Mouse (Mus musculus): Measurements from ENCODE around the gene Gjd2.

The Gjd2 gene

GRCm38 (mm10) chr2:114013295-114013771, at the start of gene Gjd2:
Gene Gjd2, minus strand, starts transcription at chr2:114013619.
- peak; percentile 33 for DNase-seq

DNA sequence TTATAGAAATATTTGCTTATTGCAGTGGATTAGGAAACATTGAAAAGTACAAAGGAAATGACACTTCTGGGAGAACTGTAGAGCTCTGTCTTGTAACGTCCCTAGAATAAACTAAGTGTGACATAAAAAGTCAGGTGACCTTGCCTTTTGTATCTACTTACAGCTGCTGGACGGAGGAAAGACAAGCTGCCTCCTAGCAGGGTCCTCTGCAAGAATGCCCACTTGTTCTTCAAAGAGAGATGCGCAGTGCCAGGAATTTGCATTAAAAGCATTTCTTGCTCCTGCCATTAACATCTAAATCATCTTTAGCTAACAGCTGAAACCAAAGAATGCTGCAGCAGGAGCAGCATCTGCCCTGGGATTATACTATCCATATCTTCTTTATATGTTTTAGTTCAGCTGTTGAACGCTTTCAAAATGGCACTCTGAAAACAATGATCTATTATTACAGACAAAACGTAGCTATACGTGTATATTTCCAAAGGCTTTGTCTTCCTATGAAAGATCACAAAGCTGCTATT, 46.7 kb upstream of the Gjd2 start:
- DNase-seq, result no peak

DNA sequence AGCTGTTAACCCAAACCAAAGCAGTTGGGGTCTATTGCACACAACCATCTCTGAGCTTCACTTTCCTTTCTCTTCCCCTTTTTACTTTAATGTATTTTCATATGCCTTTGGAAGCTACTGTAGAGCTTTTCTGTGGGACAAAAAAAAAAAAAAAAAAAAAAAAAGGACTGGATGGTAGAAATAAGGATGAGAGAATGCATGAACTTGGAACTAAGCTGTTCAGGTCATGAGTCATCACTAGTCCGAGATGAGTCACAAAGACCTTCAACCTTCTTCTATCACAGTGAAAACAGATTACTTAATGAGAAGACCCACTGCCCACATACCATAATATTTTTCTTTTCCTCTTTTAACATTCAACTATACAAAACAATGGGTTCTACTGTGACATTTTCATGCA, 46.2 kb upstream of the Gjd2 start:
- no peak for DNase-seq

DNA sequence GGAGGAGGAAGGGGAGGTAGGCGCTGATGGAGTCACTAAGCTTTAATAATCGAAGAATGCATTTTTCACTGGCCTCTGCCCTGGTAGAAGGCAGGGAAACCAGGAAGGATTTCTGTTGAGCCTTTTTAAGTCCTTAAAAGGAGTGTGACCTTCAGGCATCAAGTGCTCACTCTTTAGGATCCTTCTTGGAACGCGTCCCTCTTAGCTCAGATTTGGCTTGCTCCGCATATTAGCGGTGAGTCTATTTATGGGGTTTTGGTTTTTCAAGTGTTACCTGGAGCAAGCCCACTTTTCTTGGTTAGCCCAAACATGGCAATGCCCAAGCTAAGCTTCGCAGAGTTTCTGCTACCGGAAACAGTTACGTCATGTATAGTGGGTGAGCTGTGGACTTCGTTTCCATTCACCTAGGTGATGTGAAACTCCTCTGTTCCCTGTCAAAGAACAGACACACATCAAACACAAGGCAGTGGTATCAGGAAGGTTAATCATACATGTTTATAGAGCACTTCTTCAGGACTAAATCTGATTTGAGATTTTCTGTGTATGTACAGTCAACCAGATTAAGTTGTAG, 44.9 kb upstream of the Gjd2 start:
- DNase-seq, result no peak

- peak; percentile 76 for DNase-seq
Measured at GRCm38 (mm10) chr2:114057303-114057853, 44.0 kb upstream of the Gjd2 start.

DNA sequence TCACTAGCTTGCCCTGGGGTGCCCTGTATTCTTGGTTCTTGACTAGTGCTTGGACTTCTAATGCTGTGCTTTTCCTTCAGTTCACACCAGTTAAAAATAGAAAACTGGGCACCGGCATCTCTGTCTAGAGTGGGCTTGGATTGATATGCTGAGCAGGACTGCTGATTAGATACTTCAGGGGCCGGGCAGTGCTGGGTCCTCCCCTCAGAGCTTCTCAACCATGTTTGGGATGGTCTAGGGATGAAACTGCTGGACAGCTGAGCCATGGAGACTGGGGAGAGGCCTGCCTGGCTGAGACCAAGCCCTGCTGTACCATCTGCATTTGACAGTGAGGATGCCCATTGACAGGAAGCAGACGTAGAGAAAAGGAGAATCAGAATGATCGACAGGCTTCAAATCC, 40.7 kb upstream of the Gjd2 start:
- DNase-seq, result no peak

DNA sequence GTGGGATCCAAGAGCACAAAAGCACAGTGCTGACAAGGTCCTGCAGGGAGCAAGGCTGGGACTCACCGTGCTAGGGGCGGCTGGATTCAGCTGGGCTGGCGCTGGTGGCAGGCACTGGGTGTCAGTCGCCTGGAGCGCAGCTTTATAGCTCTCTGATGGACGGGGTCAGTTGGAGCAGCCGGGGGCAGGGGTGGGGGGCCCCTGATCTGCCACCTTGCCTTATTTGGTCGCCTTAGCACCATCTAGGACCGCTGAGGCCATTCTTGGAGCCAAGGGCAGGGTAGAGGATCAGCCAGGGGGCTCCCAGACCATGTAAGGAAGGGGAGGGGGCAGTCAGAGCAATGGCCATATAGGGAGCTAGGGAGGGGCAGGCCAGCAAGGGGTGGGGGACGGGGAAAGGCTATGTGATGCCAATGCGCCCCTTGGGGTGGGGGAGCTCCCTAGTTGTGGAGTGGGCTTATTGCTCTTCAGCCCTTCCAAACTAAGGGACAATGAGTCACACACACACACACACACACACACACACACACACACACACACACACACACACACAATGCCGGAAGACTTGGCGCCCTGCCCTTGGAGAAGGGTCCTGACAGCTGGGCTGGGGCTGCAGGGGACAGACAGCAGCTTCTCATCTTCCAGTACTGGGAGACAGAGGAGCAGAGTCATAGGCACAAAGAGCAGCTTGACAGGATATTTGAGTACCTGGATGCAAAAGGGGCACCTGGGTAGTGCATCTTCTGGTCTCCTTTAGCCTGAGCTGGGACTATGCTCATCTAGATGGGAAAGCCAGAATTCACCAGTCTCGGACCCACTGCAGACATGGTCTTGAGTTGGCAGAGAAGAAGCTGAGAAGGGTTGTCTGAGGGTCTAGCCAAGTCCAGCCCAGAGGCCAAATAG, 39.5 kb upstream of the Gjd2 start, which contains the start of gene Actc1:
Gene Actc1, minus strand, starts transcription at position 853 of the 903 bp plus-strand sequence.
- DNase-seq, result no peak

- DNase-seq, result no peak
Measured at GRCm38 (mm10) chr2:114051871-114052241, 38.4 kb upstream of the Gjd2 start.

DNA sequence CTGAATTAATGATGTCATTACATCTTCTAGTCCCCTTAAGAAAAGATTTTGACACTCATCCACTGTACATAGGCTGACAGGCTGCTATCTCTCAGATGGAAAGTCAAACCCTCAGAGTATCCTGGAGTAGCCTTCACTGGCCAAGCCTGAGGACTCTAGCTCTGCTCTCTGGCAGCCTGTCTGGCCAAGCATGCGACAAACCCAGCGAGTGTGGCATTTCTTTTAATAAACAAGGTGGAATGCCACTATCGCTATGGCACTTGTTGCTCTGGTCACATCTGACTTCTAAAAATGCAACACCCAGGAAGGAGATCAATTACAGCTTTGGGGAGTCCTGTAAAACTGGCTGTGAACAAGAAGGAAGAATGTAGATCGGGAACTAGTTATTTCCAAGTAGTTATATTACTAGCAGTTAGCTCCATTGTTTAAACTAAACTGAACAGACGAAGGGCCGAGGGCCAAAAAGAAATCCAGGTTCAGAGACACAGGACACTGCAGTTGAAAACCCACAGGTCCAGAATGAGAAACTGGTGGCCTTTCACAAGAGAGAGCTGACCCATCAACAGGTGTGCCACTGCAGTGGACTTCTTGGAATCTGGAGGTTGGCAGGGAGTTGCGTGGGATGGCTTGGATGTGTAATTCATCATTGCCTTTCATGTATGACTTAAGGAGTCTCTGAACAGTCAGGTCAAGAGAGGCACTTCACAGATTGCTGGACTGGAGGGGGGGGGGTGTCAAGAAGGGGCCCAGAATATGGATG, 37.9 kb upstream of the Gjd2 start:
- no peak for DNase-seq

DNA sequence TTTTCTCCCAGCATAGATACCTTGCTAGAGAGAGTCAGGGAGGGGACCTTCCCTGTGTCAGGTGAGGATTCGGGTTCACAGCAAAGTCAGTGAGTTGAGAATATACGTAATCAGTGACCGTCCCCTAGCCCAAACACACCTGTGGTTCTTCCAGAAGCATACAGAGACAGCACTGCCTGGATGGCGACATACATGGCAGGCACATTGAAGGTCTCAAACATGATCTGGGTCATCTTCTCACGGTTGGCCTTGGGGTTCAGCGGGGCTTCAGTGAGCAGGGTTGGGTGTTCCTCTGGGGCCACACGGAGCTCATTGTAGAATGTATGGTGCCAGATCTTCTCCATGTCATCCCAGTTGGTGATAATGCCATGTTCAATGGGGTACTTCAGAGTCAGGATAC, 36.7 kb upstream of the Gjd2 start:
- DNase-seq, result no peak

- DNase-seq, result no peak
Measured at GRCm38 (mm10) chr2:114049372-114049771, 36.0 kb upstream of the Gjd2 start.

DNA sequence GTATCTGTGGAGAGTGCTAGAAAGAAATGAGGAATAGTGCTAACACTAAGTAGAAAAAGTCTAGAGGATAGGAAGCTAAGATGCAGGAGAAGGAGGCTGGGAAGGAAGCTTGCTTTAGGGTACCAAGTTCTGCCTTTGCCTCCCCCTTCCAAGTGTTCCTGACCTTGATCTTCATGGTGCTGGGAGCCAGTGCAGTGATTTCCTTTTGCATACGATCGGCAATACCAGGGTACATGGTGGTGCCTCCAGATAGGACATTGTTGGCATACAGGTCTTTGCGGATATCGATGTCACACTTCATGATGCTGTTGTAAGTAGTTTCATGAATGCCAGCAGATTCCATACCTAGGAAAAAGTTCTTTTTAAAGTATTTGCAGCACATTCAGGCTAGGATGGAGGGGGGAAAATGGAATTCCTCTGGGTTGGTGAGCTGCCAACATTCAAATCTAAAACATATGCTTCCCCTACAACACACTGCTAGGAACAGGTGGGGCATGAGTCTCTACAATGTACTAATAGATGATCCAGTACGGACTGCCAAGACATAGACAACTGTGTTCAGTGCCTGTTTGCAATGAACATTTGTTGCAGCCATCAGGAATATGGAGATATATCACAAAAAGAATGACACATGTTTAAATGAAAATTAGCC, 34.7 kb upstream of the Gjd2 start:
- no peak for DNase-seq

DNA sequence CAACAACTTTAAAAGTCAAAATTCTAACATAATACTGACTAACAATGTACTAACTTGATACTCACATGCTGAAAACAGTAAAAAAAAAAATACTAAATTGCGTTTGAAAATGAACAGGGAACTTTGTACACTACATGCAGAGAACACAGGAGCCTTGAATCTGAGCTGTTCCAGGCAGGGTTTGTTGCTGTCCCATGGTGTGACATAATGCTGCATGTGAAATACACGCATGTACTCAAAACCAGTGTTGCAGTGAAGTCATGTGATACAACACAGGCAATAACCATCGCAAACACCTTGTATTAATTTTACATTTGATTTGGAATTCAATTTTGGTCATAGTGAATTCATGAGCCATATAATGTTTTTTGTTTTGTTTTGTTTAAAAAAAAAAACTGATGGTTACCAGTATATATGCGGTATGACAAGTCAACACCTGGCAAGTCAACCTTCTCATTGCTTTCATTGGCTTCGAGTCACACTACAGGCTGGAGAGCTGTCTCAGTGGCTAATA, 32.8 kb upstream of the Gjd2 start:
- no peak for DNase-seq

DNA sequence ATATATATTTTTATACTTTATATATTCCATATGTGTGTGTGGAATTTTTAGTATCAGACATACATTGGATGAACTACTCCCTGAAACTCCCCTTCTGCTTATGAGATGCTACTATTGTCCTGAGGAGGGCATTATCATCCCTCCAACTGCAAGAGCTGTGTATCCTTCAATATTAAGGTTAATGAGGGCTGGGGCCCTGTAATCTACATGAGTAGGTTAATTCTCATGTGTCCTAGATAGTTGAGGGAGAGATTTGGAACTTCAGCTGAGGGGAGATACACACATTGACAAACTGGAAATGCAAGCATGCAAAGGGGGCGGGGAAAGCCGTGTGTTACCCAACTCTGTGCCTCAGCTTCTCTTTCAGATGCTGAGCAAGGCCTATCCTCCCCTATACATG, 24.5 kb upstream of the Gjd2 start:
- DNase-seq, result no peak

GRCm38 (mm10) chr2:114032259-114032658, 18.8 kb upstream of the Gjd2 start:
- no peak for DNase-seq

- no peak for DNase-seq
Measured at GRCm38 (mm10) chr2:114023383-114023782, 10.0 kb upstream of the Gjd2 start.

DNA sequence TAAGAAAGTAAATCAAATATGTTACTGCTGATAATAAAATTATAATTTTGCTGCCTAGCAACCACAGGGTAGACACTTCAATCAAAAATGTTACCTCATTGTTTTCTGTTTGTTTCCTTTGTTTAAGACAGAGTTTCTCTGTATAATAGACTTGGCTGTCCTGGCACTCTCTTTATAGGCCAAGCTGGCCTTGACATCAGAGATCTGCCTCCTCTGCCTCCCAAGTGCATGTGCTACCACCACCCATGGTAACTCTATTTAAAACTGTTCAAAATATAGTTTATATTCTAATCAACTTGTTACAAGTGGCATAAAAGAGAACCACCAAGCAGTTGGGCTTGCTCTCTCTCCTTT, 6.8 kb upstream of the Gjd2 start:
- DNase-seq, result no peak

GRCm38 (mm10) chr2:114019474-114020209, 6.2 kb upstream of the Gjd2 start:
- no peak for DNase-seq

- DNase-seq, result no peak
Measured at GRCm38 (mm10) chr2:114018136-114018535, 4.7 kb upstream of the Gjd2 start.

DNA sequence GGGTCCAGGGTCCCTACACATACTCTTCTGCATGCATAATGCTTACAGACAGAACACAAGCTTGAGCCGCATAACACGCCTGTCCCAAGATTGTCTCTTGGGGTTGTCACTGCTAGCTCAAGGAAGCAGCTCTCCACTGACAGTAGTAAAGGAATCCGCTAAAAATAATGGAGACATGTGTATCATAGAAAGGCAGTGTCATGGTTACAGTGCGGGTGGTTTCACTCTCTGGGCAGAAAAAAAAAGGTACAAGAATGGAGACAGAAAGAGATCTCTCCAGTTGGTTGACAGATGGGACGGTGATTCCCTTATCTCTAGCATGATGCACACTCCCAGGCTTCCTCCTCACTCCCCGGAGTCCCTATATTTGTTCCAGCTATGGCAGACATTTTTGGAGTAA, 1.4 kb upstream of the Gjd2 start:
- DNase-seq, result no peak

DNA sequence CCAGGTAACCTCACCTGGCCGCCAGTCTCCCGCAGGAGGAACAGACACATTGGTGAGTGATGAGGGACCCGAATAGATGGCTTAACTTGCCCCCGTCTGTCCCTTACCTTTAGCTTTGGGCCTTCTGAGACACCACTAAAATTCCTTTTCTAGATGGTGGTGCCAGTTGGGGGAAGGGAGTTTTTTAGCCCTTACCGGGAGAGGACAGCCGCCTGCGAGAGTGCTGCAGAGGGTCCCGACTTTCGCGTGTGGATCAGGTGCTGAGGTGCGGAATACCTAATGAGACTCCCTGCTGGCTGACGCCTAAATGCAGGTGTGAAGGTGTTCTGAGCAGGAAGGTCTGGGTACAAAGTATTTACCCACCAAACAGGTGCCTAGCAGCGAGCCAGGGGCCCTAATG, 427 bp upstream of the Gjd2 start:
- no peak for DNase-seq

DNA sequence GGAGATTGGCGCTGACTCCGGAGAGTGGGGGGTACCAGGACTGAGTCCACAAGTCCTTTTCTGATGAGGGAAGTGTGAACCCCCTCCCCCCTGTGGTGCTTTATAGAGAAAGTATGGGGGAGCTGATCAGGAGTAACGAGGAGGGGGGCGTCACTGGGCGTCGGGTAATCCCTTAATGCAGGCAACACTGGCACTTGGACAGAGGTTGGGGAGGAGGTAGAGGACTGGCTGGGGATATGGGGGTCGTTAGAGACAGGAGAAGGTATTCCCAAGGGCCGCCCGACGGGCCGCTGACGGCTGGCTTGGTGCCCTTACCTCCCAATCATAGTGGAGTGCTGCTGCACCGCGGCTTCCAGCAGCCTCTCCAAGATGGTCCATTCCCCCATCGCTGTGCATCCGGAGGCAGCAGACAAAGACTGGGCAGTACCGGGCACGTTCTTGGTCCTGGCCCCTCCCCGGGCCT, 639 bp downstream of the Gjd2 start:
- DNase-seq, result peak; percentile 27
